Mouse (Mus musculus) embryonic facial prominence, embryonic 12.5 days (tissue): ENCODE measurements around the gene Tmem248. TPM values are rescaled to one million over a fixed set of nuclear protein-coding genes. Genes with fewer than 3 reads are reported as not detected.

Source experiments
- ATAC-seq: fragments of 200-750 bp; cut with Nextera tagmentation; 2 replicates; pipeline ENCODE4 v1.8.0; 2017; ENCODE audit not compliant: insufficient number of reproducible peaks, insufficient read depth, low FRiP score, low TSS enrichment
- H3K27ac ChIP-seq: fragments of 300-500 bp; sonication (generic); 2 replicates; pipeline ENCODE4 v1.5.1; 2016; ENCODE audit warnings: mild to moderate bottlenecking
- H3K27me3 ChIP-seq: fragments of 300-500 bp; sonication (generic); 2 replicates; pipeline ENCODE4 v1.6.1; 2016; ENCODE audit warnings: mild to moderate bottlenecking, moderate library complexity
- H3K36me3 ChIP-seq: fragments of 300-500 bp; sonication (generic); 2 replicates; pipeline ENCODE4 v1.6.1; 2016; ENCODE audit warnings: mild to moderate bottlenecking
- H3K4me1 ChIP-seq: fragments of 300-500 bp; sonication (generic); 2 replicates; pipeline ENCODE4 v1.6.1; 2016
- H3K4me2 ChIP-seq: fragments of 300-500 bp; sonication (generic); replicated peaks from 2 replicates; pipeline ENCODE4 v1.6.1; 2016; ENCODE audit warnings: mild to moderate bottlenecking, moderate library complexity
- H3K4me3 ChIP-seq: fragments of 300-500 bp; sonication (generic); 2 replicates; pipeline ENCODE4 v1.5.1; 2016; ENCODE audit warnings: mild to moderate bottlenecking
- H3K9ac ChIP-seq: fragments of 300-500 bp; sonication (generic); 2 replicates; pipeline ENCODE4 v1.6.1; 2016; ENCODE audit warnings: mild to moderate bottlenecking, moderate library complexity
- H3K9me3 ChIP-seq: fragments of 300-500 bp; sonication (generic); 2 replicates; pipeline ENCODE4 v1.6.1; 2016; ENCODE audit warnings: mild to moderate bottlenecking, moderate library complexity
- WGBS: fragments of 180-500 bp; shearing (Covaris S2); methylation state at CpG from one replicate; pipeline ENCODE4 v1.1.7; 2016; 5-methylcytosine and 5-hydroxymethylcytosine counted together
- polyA plus RNA-seq: library from polyadenylated mRNA; unstranded; fragments of >200 nt; fragmentation: Nextera tagmentation; extraction: Ambion mirVana; gene quantifications from 2 replicates; pipeline ENCODE4 v1.2.1, GENCODE M21; 2016

Gene Tmem248
- polyA plus RNA-seq, 1 experiment from 2014 or later = 37.6 TPM

GRCm38 (mm10) chr5:130185312-130185711 lies 31.6 kb upstream of the Tmem248 start:
- H3K4me1 ChIP-seq = no peaks in the 10 kb centered on the region
- 91% methylated on average over 6 of the region's 6 CpGs for WGBS

DNA sequence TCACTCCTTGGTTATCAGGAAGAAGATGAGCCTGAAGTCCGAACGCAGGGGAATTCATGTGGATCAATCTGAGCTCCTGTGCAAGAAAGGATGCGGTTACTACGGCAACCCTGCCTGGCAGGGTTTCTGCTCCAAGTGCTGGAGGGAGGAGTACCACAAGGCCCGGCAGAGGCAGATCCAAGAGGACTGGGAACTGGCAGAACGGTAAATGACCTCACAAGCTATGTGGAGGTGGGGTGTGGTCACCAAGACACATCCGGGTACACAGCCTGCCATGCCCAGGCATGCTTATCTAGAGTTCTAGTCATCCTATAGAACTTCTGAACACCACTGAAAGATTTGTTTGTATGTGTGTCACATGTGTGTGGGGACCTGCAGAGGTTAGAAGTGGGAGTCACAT lies 29.5 kb upstream of the Tmem248 start:
- Histone ChIP-seq H3K27me3 (no peaks in the 10 kb centered on the region), H3K4me1 (peaks cover 1% of the 10 kb centered on the region; the same call in 1 of the 2 replicates), H3K9me3 (no peaks in the 10 kb centered on the region), H3K4me3 (no peak overlapping the region), H3K27ac (no peak overlapping the region), H3K9ac (no peak overlapping the region), H3K4me2 (no peak overlapping the region), H3K36me3 (peaks cover 27% of the 10 kb centered on the region)
- 70% methylated on average over 7 of the region's 7 CpGs for WGBS
- no peak for ATAC-seq

More at GRCm38 (mm10) chr5:130185312-130185711, 31.6 kb upstream of the Tmem248 start:
- no peak overlapping the region for H3K4me3 ChIP-seq
- no peaks in the 10 kb centered on the region for H3K27me3 ChIP-seq
- no peak overlapping the region for H3K9ac ChIP-seq
- no peak overlapping the region for H3K4me2 ChIP-seq
- H3K27ac ChIP-seq = no peak overlapping the region
- H3K36me3 ChIP-seq = peaks cover 13% of the 10 kb centered on the region
- no peaks in the 10 kb centered on the region for H3K9me3 ChIP-seq
- ATAC-seq = no peak

GRCm38 (mm10) chr5:130190909-130191308 lies 26.0 kb upstream of the Tmem248 start:
- no peak for ATAC-seq
- Histone ChIP-seq H3K4me2 (no peak overlapping the region), H3K9me3 (no peaks in the 10 kb centered on the region), H3K4me3 (no peak overlapping the region), H3K4me1 (peaks cover 4% of the 10 kb centered on the region; the same call in 1 of the 2 replicates), H3K27me3 (no peaks in the 10 kb centered on the region), H3K36me3 (peaks cover 48% of the 10 kb centered on the region), H3K27ac (no peak overlapping the region), H3K9ac (no peak overlapping the region)
- WGBS = 86% methylated on average over 6 of the region's 6 CpGs

DNA sequence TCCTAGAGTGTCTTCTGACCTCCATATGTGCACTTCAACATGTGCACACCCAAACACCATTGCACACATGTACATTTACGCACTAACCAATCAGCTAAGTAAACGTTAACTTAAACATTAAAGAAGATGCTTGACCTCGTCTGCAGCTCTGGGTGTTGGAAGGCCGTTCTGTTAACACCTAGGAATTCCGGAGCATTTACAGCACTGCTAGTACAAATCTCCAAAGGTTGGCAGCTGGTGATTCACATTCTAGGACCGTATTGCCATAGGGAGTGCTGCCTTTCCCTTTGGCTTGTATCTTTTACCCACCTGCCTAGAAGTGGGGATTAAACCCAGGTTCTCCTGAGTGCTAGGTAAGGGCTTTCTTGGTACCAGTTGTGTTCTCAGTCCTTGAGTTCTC lies 25.0 kb upstream of the Tmem248 start:
- H3K4me3 ChIP-seq = no peak overlapping the region
- no peak overlapping the region for H3K27ac ChIP-seq
- peaks cover 48% of the 10 kb centered on the region for H3K36me3 ChIP-seq
- H3K9me3 ChIP-seq = no peaks in the 10 kb centered on the region
- H3K4me2 ChIP-seq = no peak overlapping the region
- no peak for ATAC-seq
- H3K27me3 ChIP-seq = no peaks in the 10 kb centered on the region
- 87% methylated on average over 6 of the region's 6 CpGs for WGBS
- H3K9ac ChIP-seq = no peak overlapping the region
- H3K4me1 ChIP-seq = peaks cover 4% of the 10 kb centered on the region; the same call in 1 of the 2 replicates

GRCm38 (mm10) chr5:130192356-130192944 lies 24.4 kb upstream of the Tmem248 start:
- Histone ChIP-seq H3K27me3 (no peaks in the 10 kb centered on the region), H3K4me2 (no peak overlapping the region), H3K9me3 (no peaks in the 10 kb centered on the region), H3K36me3 (peaks cover 50% of the 10 kb centered on the region), H3K27ac (no peak overlapping the region), H3K9ac (no peak overlapping the region), H3K4me3 (no peak overlapping the region), H3K4me1 (peaks cover 4% of the 10 kb centered on the region; the same call in 1 of the 2 replicates)
- no peak for ATAC-seq
- 70% methylated on average over 2 of the region's 2 CpGs for WGBS

DNA sequence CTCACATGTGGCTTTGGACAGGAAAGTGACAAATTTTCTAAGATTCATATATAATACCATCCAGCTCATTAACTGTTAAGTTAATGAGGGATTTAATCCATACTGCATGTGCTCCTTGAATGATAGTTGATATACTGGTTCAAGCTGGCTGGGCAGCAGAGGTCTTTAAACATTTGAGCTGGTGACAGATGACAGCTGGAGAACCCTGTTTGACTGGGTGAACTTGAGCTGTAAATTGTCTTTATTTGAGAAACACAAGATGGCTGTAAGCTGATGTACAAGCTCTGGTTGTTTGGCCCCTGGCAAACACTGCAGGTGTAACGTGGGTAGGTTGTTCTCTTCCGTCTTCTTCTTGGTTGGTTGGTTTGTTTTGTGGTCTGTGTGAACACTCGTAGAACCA lies 23.1 kb upstream of the Tmem248 start:
- 84% methylated on average over 3 of the region's 3 CpGs for WGBS
- no peaks in the 10 kb centered on the region for H3K27me3 ChIP-seq
- H3K9me3 ChIP-seq = no peaks in the 10 kb centered on the region
- peaks cover 59% of the 10 kb centered on the region for H3K36me3 ChIP-seq
- H3K9ac ChIP-seq = no peak overlapping the region
- H3K4me3 ChIP-seq = no peak overlapping the region
- H3K27ac ChIP-seq = no peak overlapping the region
- H3K4me1 ChIP-seq = peaks cover 4% of the 10 kb centered on the region; the same call in 1 of the 2 replicates
- no peak for ATAC-seq
- H3K4me2 ChIP-seq = no peak overlapping the region

- Histone ChIP-seq H3K9me3 (no peaks in the 10 kb centered on the region), H3K4me3 (no peak overlapping the region), H3K4me1 (peaks cover 4% of the 10 kb centered on the region; the same call in 1 of the 2 replicates), H3K27me3 (no peaks in the 10 kb centered on the region), H3K4me2 (no peak overlapping the region), H3K36me3 (peaks cover 49% of the 10 kb centered on the region), H3K9ac (no peak overlapping the region), H3K27ac (no peak overlapping the region)
- WGBS = 82% methylated on average over 1 of the region's 1 CpGs
- ATAC-seq = no peak
Observed at GRCm38 (mm10) chr5:130196307-130196706, 20.6 kb upstream of the Tmem248 start.

DNA sequence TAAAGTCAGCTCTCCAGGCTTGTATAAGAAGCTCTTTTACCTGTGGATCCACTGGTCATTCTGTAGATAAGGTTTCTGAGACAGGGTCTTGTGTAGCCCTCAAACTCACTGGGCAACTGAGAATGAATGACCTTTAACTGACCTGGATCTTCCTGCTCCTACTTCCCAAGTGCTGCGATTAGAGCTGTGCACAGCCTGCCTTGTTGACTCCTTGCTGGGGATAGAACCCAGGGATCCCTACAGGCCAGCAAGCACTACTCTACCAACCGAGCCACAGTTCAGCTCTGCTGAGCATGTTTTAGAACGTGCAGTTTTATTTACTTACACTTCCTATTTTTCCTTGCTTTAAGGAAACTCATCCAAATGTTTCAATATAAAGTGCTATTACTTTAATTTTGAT lies 19.4 kb upstream of the Tmem248 start:
- Histone ChIP-seq H3K9ac (no peak overlapping the region), H3K36me3 (peaks cover 48% of the 10 kb centered on the region), H3K4me2 (no peak overlapping the region), H3K9me3 (no peaks in the 10 kb centered on the region), H3K4me1 (peaks cover 2% of the 10 kb centered on the region; the same call in 1 of the 2 replicates), H3K27me3 (no peaks in the 10 kb centered on the region), H3K4me3 (no peak overlapping the region), H3K27ac (no peak overlapping the region)
- 85% methylated on average over 3 of the region's 3 CpGs for WGBS
- no peak for ATAC-seq

GRCm38 (mm10) chr5:130197981-130198380 lies 18.9 kb upstream of the Tmem248 start:
- no peaks in the 10 kb centered on the region for H3K4me1 ChIP-seq
- H3K27ac ChIP-seq = no peak overlapping the region
- WGBS = 90% methylated on average over 7 of the region's 7 CpGs
- H3K27me3 ChIP-seq = no peaks in the 10 kb centered on the region
- no peaks in the 10 kb centered on the region for H3K9me3 ChIP-seq
- H3K4me3 ChIP-seq = no peak overlapping the region
- H3K4me2 ChIP-seq = no peak overlapping the region
- peaks cover 44% of the 10 kb centered on the region for H3K36me3 ChIP-seq
- no peak for ATAC-seq
- H3K9ac ChIP-seq = no peak overlapping the region

DNA sequence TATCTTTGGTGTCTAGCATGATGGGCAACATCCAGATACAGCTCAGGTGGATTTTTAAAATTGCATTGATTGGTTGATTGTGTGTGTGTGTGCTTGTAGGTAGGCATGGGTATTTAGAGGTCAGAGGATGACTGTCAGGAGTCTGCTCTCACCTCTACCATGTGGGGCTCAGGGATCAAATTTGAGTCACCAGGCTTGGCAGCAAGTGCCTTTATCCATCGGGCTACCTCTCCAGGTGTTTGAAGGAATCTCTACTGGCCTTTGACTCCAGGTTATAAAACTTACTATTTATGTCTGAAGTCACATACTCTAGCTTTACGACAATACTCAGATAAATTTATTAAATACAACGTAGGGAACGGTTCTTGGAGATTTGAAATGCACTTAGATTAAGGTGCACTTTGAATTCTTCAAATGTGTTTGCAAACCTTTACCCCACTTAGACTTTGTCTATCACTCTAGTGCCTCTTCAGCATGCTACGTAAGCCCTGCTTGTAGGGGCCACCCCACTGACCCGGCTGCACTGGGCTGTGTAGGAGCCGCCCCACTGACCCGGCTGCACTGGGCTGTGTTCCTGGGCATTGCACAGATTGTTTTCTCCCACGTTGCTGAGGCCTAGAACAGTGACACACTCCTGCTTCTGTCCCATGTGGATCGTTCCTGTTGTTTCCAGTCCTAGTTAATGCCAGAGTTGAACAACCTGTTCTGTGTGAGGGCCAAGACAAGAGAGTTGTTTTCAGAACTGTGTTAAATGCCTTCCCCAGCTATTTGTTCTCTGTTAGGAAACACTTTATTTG lies 16.4 kb upstream of the Tmem248 start:
- no peak overlapping the region for H3K9ac ChIP-seq
- WGBS = 91% methylated on average over 10 of the region's 10 CpGs
- no peak for ATAC-seq

GRCm38 (mm10) chr5:130203948-130204347 lies 12.9 kb upstream of the Tmem248 start:
- H3K4me3 ChIP-seq = no peak overlapping the region
- H3K27me3 ChIP-seq = no peaks in the 10 kb centered on the region
- peaks cover 24% of the 10 kb centered on the region for H3K36me3 ChIP-seq
- H3K9me3 ChIP-seq = no peaks in the 10 kb centered on the region
- no peak overlapping the region for H3K9ac ChIP-seq
- WGBS = 81% methylated on average over 4 of the region's 4 CpGs
- no peaks in the 10 kb centered on the region for H3K4me1 ChIP-seq
- H3K4me2 ChIP-seq = no peak overlapping the region
- no peak for ATAC-seq
- no peak overlapping the region for H3K27ac ChIP-seq

More for the DNA sequence above, 16.4 kb upstream of the Tmem248 start:
- Histone ChIP-seq H3K36me3 (peaks cover 31% of the 10 kb centered on the region), H3K4me3 (no peak overlapping the region), H3K27ac (no peak overlapping the region), H3K4me1 (no peaks in the 10 kb centered on the region), H3K4me2 (no peak overlapping the region), H3K9me3 (no peaks in the 10 kb centered on the region), H3K27me3 (no peaks in the 10 kb centered on the region)

DNA sequence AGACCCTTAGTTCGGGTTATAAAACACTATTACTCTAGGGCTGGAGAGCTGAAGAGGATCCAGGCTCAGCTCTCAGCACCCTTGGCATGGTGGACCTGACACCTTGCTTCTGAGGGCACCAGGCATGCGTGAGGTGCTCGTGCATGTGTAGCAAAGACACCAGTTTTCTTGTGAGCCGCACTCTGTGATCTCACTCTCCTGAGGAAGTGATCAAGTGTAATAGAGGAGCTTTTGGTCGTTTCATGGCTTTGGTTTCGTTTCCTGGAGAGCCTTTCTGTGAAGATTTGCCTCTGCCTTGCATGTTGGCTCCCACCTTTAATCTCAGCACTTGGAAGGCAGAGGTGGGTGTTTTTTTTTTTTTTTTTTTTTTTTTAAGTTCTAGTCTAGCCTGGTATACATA lies 12.3 kb upstream of the Tmem248 start:
- Histone ChIP-seq H3K9me3 (no peaks in the 10 kb centered on the region), H3K27ac (no peak overlapping the region), H3K9ac (no peak overlapping the region), H3K36me3 (peaks cover 27% of the 10 kb centered on the region), H3K4me3 (no peak overlapping the region), H3K27me3 (no peaks in the 10 kb centered on the region), H3K4me2 (no peak overlapping the region), H3K4me1 (no peaks in the 10 kb centered on the region)
- 84% methylated on average over 6 of the region's 6 CpGs for WGBS
- ATAC-seq = no peak
